Mouse (Mus musculus): Measurements from ENCODE around the gene Cpm.
"Not testable (repeated sequence)": the region's sequence is repeated elsewhere in the genome, so short reads cannot be mapped to it uniquely, and the experiment has no call there.

The Cpm gene

GRCm38 (mm10) chr10:117607051-117607803 is 22.1 kb upstream of the Cpm start:
- DNase-seq (ENCODE audit: low read depth), result no peak

DNA sequence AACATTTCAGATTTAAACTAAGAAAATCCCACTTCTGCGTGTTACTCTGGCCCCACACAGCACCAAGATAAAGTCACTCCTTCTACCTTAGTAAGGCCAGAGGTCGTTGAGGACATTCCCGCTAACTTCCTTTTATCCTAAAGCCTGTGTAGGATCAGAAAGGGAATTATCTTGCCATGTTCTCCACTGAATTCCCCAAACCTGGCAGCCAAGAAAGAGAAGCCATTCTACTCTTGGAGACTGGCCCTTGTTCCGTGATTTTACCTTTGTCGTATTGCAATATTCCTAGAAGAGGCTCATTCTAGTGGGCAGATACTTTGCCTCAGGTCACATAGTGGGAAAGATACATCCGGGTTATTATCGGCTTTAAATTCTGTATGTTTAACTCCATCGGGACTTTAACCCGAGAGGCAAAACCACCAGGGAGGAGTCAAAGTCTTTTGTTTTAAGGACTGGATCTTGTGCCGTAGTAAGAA is 21.5 kb upstream of the Cpm start:
- DNase-seq (ENCODE audit: low read depth), result no peak

GRCm38 (mm10) chr10:117608487-117608886 is 20.8 kb upstream of the Cpm start:
- no peak for DNase-seq (ENCODE audit: low read depth)

DNA sequence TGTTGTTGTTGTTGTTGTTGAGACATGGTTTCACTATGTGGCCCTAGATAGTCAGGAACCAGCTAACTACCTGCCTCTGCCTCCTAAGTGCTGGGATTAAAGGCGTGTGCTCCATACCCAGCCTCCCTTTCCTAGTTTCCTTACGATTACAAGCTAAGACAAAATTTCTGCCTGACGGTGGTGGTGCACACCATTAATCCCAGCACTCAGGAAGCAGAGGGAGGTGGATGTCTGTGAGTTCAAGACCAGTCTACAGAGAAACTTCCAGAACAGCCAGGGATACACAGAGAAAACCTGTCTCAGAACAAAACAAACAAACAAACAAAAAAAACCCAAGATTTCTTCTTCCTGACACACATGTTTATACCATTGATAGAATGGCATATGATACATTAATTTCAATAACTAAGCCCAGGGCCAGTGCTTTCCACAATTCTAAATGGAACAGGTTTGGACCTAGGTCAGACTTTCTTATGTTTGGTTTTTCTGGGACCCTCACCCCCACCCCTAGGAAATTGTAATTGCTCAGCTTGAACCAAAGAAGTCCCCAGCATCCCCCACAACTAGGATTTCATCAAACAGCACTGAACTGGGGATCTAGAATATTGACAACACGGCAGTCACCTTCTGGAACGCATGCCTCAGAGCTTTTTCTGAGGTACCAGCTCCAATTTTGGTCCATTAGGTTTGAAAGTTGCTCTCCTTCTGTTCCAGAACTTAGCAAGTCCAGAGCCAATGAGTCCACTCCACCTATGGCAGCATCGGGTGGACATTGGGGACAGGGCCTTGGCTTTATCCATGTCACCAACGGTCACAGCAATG is 20.1 kb upstream of the Cpm start:
- DNase-seq (ENCODE audit: low read depth), result no peak

DNA sequence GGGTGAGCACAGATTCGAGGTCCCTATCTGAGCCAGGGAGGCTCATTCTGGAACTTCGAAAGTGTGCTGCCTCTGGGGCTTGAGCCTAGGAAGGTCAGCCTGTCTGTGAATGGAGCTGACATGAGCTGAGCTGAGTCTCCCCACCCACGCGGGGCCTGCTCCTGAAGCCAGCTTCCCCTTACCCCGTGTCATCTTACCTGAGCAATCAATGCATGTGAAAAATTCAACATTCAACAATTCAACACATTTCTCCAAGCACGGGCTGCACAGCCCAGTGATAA is 19.6 kb upstream of the Cpm start:
- DNase-seq (ENCODE audit: low read depth), result no peak

- DNase-seq (ENCODE audit: low read depth), result no peak
Observed at GRCm38 (mm10) chr10:117610160-117610764, 19.0 kb upstream of the Cpm start.

- no peak for DNase-seq (ENCODE audit: low read depth)
Observed at GRCm38 (mm10) chr10:117610794-117611384, 18.4 kb upstream of the Cpm start.

DNA sequence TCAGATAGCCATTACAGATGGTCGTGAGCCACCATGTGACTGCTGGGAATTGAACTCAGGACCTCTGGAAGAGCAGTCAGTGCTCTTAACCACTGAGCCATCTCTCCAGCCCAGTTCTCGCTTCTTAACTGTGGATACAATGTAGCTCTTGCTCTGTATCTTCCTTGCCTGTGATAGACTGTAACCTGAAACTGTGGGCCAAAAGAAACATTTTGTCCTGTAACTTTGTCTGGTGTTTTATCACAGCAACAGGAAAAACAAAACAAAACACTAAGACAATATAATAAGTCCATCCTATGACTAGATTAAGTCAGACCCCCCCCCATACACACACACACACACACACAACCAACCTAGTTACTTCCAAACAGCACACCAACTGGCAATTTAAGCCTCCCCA is 17.8 kb upstream of the Cpm start:
- DNase-seq (ENCODE audit: low read depth), result no peak

- no peak for DNase-seq (ENCODE audit: low read depth)
Observed at GRCm38 (mm10) chr10:117611976-117612375, 17.3 kb upstream of the Cpm start.

GRCm38 (mm10) chr10:117612621-117613584 is 16.4 kb upstream of the Cpm start:
- DNase-seq (ENCODE audit: low read depth), result no peak

GRCm38 (mm10) chr10:117613960-117614359 is 15.3 kb upstream of the Cpm start:
- no peak for DNase-seq (ENCODE audit: low read depth)

DNA sequence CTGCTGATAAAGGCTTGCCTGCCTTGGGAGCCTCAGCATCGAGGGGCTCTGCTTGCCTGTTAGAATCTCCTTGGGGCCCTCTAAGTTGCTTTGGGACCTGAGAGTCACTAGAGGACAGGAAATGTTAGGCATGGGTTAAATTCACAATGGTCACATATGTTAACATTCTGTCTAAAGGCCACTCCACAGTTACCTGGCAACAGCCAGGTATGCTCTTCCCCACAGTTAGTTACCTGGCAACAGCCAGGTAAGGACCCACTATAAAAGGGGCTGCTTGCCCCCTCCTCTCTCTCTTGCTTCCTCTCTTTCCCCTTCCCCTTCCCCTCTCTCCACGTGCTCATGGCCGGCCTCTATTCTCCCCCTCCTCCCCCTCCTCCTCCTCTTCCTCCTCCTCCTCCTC is 14.9 kb upstream of the Cpm start:
- DNase-seq (ENCODE audit: low read depth), result no peak

DNA sequence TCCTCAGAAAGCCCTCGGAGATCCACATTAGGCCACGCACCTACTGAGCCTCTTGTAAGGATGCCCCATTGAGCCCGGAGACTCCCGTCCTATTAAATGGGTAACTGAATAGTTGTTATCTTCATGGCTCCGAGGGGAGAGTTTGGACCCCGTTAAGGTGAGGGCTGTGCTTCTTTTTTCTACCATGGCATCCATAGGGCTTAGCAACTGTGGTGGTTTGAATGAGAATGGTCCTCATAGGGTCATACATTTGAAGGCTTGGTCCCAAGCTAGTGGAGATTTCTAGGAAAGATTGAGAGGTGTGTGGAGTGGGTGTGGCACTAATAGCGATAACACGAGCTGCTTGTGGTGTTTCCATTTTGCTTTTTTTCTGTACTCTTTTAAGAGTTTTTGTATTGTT is 14.1 kb upstream of the Cpm start:
- no peak for DNase-seq (ENCODE audit: low read depth)

GRCm38 (mm10) chr10:117615746-117616145 is 13.6 kb upstream of the Cpm start:
- no peak for DNase-seq (ENCODE audit: low read depth)

- DNase-seq (ENCODE audit: low read depth), result no peak
Observed at GRCm38 (mm10) chr10:117616191-117616680, 13.1 kb upstream of the Cpm start.

DNA sequence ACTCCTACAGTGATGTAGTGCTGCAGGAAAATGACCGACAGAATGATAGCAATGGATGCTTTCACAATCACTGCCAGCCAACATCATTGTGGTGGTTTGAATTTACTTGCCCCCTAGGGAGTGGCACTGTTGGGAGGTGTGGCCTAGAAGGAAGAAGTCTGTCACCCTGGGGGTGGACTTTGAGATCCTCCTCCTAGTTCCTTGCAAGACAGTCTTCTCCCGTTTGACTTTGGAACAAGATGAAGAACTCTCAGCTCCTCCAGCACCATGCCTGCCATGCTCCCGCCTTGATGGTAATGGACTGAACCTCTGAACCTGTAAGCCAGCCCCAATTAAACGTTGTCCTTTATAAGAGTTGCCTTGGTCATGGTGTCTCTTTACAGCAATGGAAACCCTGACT is 12.5 kb upstream of the Cpm start:
- not testable (repeated sequence) for DNase-seq (ENCODE audit: low read depth)

DNA sequence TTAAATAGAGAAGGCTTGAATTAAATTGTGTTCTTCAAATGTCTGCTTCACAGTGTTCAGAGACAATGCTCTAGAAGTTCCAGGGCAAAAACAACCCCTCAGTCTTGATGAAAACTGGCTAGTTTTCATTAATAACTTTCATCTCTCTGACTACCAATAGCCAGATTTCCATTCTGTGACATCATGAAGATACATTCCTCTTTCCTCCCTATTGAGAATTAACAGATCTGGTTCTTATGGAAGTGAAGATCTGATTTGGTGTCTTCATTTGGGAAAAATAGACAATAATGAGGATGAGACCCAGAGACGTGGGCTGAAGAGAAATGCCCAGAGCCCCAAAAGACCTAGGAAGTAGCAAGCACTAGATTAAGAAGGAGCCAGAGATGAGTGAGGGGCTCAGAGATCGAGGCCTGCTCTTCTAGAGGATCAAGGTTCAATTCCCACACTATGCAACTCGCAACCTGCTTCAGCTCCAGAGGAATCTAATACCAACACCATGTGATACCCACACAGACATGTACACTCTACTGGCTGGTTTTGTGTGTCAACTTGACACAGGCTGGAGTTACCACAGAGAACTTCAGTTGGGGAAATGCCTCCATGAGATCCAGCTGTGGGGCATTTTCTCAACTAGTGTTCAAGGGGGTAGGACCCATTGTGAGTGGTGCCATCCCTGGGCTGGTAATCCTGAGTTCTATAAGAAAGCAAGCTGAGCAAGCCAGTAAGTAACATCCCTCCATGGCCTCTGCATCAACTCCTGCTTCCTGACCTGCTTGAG is 11.5 kb upstream of the Cpm start:
- DNase-seq (ENCODE audit: low read depth), result no peak

GRCm38 (mm10) chr10:117619041-117619861 is 10.0 kb upstream of the Cpm start:
- DNase-seq (ENCODE audit: low read depth), result no peak

DNA sequence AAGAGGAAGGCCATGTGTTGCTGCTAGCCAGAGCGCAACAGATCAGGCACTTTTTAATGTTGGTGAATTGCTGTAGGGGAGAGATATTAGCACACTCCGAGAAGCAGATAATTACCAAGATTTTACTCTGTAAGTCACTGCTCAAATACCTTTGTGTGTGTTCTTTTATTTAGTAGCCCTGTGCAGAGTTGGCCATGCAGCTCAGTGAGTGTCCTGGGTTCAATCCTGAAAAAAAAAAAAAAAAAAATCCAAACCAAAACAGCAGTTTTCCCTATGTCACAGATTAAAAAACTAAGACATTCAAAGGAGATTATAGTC is 9.5 kb upstream of the Cpm start:
- no peak for DNase-seq (ENCODE audit: low read depth)

DNA sequence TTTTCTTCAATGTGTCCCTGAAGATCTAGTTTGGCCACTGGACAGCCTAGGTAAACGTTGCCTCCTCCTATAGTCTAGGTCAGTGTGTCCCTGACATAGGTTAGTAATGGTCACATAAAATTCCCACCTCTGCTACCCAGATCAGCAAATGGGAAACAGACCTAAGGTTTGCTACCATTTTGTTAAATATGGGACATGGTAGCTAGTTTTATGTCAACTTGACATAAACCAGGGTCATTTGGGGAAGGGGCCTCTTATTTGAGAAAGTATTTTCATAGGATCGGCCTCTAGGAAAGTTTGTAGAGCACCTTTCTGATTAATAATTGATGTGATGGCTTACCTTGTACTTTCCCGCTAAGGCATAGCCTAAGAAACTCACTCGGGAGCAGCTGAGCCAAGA is 8.8 kb upstream of the Cpm start:
- no peak for DNase-seq (ENCODE audit: low read depth)
